Mouse (Mus musculus) olfactory bulb, adult 2 months (tissue): ENCODE measurements around the gene Reg4.

ENCODE experiments used
- CTCF ChIP-seq: fragments of 200-500 bp; IDR thresholded peaks from 2 replicates; pipeline ENCODE4 v1.5.1; 2012; ENCODE audit warnings: low read depth, mild to moderate bottlenecking, low read length, moderate library complexity; ENCODE audit not compliant: insufficient read depth
- POLR2A ChIP-seq: fragments of 200-500 bp; IDR thresholded peaks from 2 replicates; pipeline ENCODE4 v1.6.1; 2012; ENCODE audit warnings: mild to moderate bottlenecking, low read depth, low read length, moderate library complexity; ENCODE audit not compliant: insufficient read depth

- TF ChIP-seq POLR2A (no peak), CTCF (0 out of 2 replicates have a peak, but pooled peaks have one; percentile 22)
Measured at GRCm38 (mm10) chr3:98180805-98181204, 41.2 kb upstream of the Reg4 start.
